Mouse (Mus musculus): ENCODE measurements around the gene Cnn2.

The Cnn2 gene

GRCm38 (mm10) chr10:79989870-79990269 lies 1.5 kb downstream of the Cnn2 start:
- no peak for DNase-seq (ENCODE audit: low spot score in 2 of 2)

GRCm38 (mm10) chr10:79991099-79991498 lies 2.7 kb downstream of the Cnn2 start:
- no peak for DNase-seq (ENCODE audit: low spot score in 2 of 2)

- DNase-seq (ENCODE audit: low spot score in 2 of 2): no peak
Observed at GRCm38 (mm10) chr10:79991548-79991947, 3.2 kb downstream of the Cnn2 start.

- DNase-seq (ENCODE audit: low spot score in 2 of 2): no peak
Observed at GRCm38 (mm10) chr10:79994397-79995115, 6.2 kb downstream of the Cnn2 start.

GRCm38 (mm10) chr10:79995636-79996035 lies 7.3 kb downstream of the Cnn2 start:
- DNase-seq (ENCODE audit: low spot score in 2 of 2): no peak

GRCm38 (mm10) chr10:79996272-79997033 lies 8.1 kb downstream of the Cnn2 start, which contains the start of gene Abca7:
Gene Abca7 (plus strand): TSS chr10:79996494.
- DNase-seq (ENCODE audit: low spot score in 2 of 2): peak; percentile 94 to 95

- peak; percentile 73 to 76 for DNase-seq (ENCODE audit: low spot score in 2 of 2)
Observed at GRCm38 (mm10) chr10:79997034-79997760, 8.8 kb downstream of the Cnn2 start.

- no peak for DNase-seq (ENCODE audit: low spot score in 2 of 2)
Observed at GRCm38 (mm10) chr10:79997819-79998218, 9.4 kb downstream of the Cnn2 start.

GRCm38 (mm10) chr10:80001945-80002344 lies 13.6 kb downstream of the Cnn2 start:
- no peak for DNase-seq (ENCODE audit: low spot score in 2 of 2)

GRCm38 (mm10) chr10:80002829-80003228 lies 14.4 kb downstream of the Cnn2 start:
- no peak for DNase-seq (ENCODE audit: low spot score in 2 of 2)

- DNase-seq (ENCODE audit: low spot score in 2 of 2): no peak
Observed at GRCm38 (mm10) chr10:80003374-80004232, 15.2 kb downstream of the Cnn2 start.

GRCm38 (mm10) chr10:80004233-80004705 lies 15.9 kb downstream of the Cnn2 start:
- no peak for DNase-seq (ENCODE audit: low spot score in 2 of 2)

GRCm38 (mm10) chr10:80011740-80012139 lies 23.4 kb downstream of the Cnn2 start:
- no peak for DNase-seq (ENCODE audit: low spot score in 2 of 2)

GRCm38 (mm10) chr10:80013609-80014008 lies 25.2 kb downstream of the Cnn2 start:
- no peak for DNase-seq (ENCODE audit: low spot score in 2 of 2)

GRCm38 (mm10) chr10:80014484-80015290 lies 26.3 kb downstream of the Cnn2 start:
- DNase-seq (ENCODE audit: low spot score in 2 of 2): no peak

GRCm38 (mm10) chr10:80015583-80015982 lies 27.2 kb downstream of the Cnn2 start:
- no peak for DNase-seq (ENCODE audit: low spot score in 2 of 2)

- DNase-seq (ENCODE audit: low spot score in 2 of 2): no peak
Observed at GRCm38 (mm10) chr10:80016511-80016910, 28.1 kb downstream of the Cnn2 start, which contains the start of gene Arhgap45. Gene Arhgap45 (plus strand): TSS chr10:80016653.

- no peak for DNase-seq (ENCODE audit: low spot score in 2 of 2)
Observed at GRCm38 (mm10) chr10:80016931-80017330, 28.5 kb downstream of the Cnn2 start.

GRCm38 (mm10) chr10:80017361-80017760 lies 29.0 kb downstream of the Cnn2 start:
- DNase-seq (ENCODE audit: low spot score in 2 of 2): no peak

- no peak for DNase-seq (ENCODE audit: low spot score in 2 of 2)
Observed at GRCm38 (mm10) chr10:80017771-80018170, 29.4 kb downstream of the Cnn2 start.

Data from frontal cortex, postnatal 36 days (tissue).